Mouse (Mus musculus) lung, postnatal 0 days (tissue): Measurements from ENCODE around the gene Cdc42. TPM values are rescaled to one million over a fixed set of nuclear protein-coding genes. Genes with fewer than 3 reads are reported as not detected.

Source experiments
- ATAC-seq: fragments of 200-750 bp; cut with Nextera tagmentation; 2 replicates; pipeline ENCODE4 v1.8.0; 2017; ENCODE audit warnings: moderate library complexity
- DNase-seq: peaks from one replicate; pipeline ENCODE4 v3.0.0-alpha.2; 2016; ENCODE audit warnings: low spot score
- H3K27ac ChIP-seq: fragments of 300-500 bp; sonication (generic); 2 replicates; pipeline ENCODE4 v1.5.1; 2014; ENCODE audit warnings: antibody characterized with exemption, mild to moderate bottlenecking, low read length, mixed read lengths
- H3K27me3 ChIP-seq: fragments of 300-500 bp; sonication (generic); replicated peaks from 2 replicates; pipeline ENCODE4 v1.6.1; 2014; ENCODE audit warnings: low read length, mixed read lengths; ENCODE audit not compliant: insufficient read depth
- H3K36me3 ChIP-seq: fragments of 300-500 bp; sonication (generic); 2 replicates; pipeline ENCODE4 v1.6.1; 2014; ENCODE audit warnings: low read length, mixed read lengths; ENCODE audit not compliant: insufficient read depth
- H3K4me1 ChIP-seq: fragments of 300-500 bp; sonication (generic); 2 replicates; pipeline ENCODE4 v1.6.1; 2014; ENCODE audit warnings: antibody characterized with exemption, low read depth, low read length, mixed read lengths; ENCODE audit not compliant: insufficient read depth
- H3K4me2 ChIP-seq: fragments of 300-500 bp; sonication (generic); replicated peaks from 2 replicates; pipeline ENCODE4 v1.6.1; 2014; ENCODE audit warnings: low read depth, mild to moderate bottlenecking, low read length, moderate library complexity, mixed read lengths
- H3K4me3 ChIP-seq: fragments of 300-500 bp; sonication (generic); 2 replicates; pipeline ENCODE4 v1.5.1; 2014; ENCODE audit warnings: low read depth, low read length
- H3K9ac ChIP-seq: fragments of 300-500 bp; sonication (generic); replicated peaks from 2 replicates; pipeline ENCODE4 v1.6.1; 2014; ENCODE audit warnings: low read depth, mild to moderate bottlenecking
- H3K9me3 ChIP-seq: fragments of 300-500 bp; sonication (generic); 2 replicates; pipeline ENCODE4 v1.6.1; 2016; ENCODE audit warnings: low read length, mixed read lengths
- CTCF ChIP-seq: IDR thresholded peaks from 2 replicates; pipeline ENCODE4 v1.5.1; 2016; ENCODE audit warnings: antibody characterized with exemption, mild to moderate bottlenecking
- EP300 ChIP-seq: IDR thresholded peaks from 2 replicates; pipeline ENCODE4 v1.6.1; 2016; ENCODE audit warnings: antibody characterized with exemption, mild to moderate bottlenecking, control low read depth
- WGBS: fragments of 180-500 bp; shearing (Covaris S2); extraction: QIAGEN DNeasy Blood & Tissue Kit; methylation state at CpG from one replicate; pipeline ENCODE4 v1.1.7; 2014; 5-methylcytosine and 5-hydroxymethylcytosine counted together
- polyA plus RNA-seq: library from polyadenylated mRNA; unstranded; fragments of >200 nt; fragmentation: Nextera tagmentation; extraction: Ambion mirVana; gene quantifications from 2 replicates; pipeline ENCODE4 v1.2.1, GENCODE M21; 2015

Cdc42 gene
- polyA plus RNA-seq, 1 experiment from 2014 or later: 545 TPM

DNA sequence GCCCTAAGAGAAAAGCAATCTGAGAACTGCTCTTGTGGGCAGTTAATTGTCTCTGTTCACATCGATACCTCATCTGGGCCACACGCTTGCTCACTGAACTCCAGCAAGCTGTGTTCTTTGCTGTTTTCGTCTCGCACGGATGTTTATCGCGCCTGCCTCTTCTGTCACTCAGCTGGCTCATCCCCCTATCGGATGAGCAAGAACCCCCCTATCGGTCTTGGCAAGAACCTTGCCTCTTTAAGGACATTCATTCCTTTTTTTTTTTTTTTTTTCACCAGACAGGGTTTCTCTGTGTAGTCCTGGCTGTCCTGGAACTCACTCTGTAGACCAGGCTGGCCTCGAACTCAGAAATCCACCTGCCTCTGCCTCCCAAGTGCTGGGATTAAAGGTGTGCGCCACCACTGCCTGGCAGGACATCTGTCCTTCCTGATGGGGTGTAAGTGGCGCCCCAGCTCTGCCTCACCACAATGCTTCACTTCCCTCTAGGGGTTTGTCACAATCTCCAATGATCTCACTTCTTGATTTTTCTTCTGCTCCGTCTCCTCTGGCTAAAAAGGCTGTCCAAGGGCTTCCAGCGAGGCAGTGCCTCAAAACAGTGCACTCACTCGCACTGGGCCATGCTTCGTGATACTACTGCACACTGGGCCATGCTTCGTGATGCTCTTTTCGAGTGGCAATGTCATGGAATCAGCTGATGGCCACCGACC, 8.0 kb upstream of the Cdc42 start:
- H3K4me1 ChIP-seq: peaks cover 7% of the 10 kb centered on the region
- no peaks in the 10 kb centered on the region for H3K9me3 ChIP-seq
- ATAC-seq: no peak
- TF ChIP-seq EP300: no peak
- no peak for TF ChIP-seq CTCF
- no peak overlapping the region for H3K4me3 ChIP-seq
- no peak overlapping the region for H3K9ac ChIP-seq
- no peaks in the 10 kb centered on the region for H3K36me3 ChIP-seq
- no peak overlapping the region for H3K4me2 ChIP-seq
- WGBS: 68% methylated on average over 18 of the region's 19 CpGs
- no peak overlapping the region for H3K27ac ChIP-seq
- no peak for DNase-seq
- no peaks in the 10 kb centered on the region for H3K27me3 ChIP-seq

DNA sequence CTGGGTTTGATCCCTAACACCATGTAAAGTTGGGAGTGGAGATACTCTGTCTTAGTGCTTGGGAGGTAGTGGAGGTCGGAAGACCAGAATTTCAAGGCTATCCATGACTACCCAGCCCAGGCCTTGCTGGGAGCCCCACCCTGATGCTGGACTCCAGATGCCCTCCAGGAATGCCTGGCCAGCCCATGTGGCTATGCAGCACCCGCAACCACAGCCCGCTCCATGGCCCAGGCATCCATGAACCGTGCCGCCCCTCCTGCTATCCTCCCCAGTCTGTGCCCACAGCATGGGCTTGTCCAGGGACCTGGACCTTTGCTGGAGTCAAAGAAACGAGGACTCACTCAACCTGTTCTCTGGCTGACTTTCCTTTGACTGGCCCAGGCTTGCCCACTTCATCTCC, 7.3 kb upstream of the Cdc42 start:
- Histone ChIP-seq H3K4me2 (no peak overlapping the region), H3K4me3 (no peak overlapping the region), H3K9ac (no peak overlapping the region), H3K9me3 (no peaks in the 10 kb centered on the region), H3K27ac (no peak overlapping the region), H3K4me1 (peaks cover 5% of the 10 kb centered on the region), H3K36me3 (no peaks in the 10 kb centered on the region), H3K27me3 (no peaks in the 10 kb centered on the region)
- ATAC-seq (no peak), DNase-seq (no peak)
- TF ChIP-seq EP300 (no peak), CTCF (no peak)
- WGBS: 87% methylated on average over 6 of the region's 6 CpGs

DNA sequence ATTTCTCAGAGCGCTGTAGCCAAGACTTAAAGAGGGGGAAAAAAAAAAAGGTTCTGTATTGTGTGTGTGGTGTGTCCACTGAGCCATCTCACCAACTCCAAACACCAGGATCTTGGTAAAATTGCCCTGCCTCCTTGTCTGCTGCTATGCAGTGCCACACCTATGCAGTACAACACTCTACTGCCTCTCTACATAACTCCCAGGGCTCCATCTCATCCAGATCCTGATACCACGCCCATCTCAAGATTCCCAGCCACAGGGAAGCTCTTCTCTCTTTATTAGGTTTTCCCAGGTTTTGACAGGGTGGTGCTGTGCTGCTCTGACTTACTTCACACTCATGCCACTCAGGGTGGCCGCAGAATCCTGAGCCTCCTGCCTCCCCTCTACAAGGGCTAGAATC, 3.5 kb upstream of the Cdc42 start:
- TF ChIP-seq CTCF: no peak
- TF ChIP-seq EP300: peak; percentile 24; the same call in 1 of the 2 replicates
- 52% methylated on average over 3 of the region's 3 CpGs for WGBS
- Histone ChIP-seq H3K27me3 (no peaks in the 10 kb centered on the region), H3K9ac (no peak overlapping the region), H3K36me3 (no peaks in the 10 kb centered on the region), H3K27ac (no peak overlapping the region), H3K4me1 (peaks cover 3% of the 10 kb centered on the region; the same call in 1 of the 2 replicates), H3K9me3 (no peaks in the 10 kb centered on the region), H3K4me3 (no peak overlapping the region), H3K4me2 (no peak overlapping the region)
- DNase-seq (peak; percentile 64), ATAC-seq (peak; percentile 13; the same call in 1 of the 2 replicates)

DNA sequence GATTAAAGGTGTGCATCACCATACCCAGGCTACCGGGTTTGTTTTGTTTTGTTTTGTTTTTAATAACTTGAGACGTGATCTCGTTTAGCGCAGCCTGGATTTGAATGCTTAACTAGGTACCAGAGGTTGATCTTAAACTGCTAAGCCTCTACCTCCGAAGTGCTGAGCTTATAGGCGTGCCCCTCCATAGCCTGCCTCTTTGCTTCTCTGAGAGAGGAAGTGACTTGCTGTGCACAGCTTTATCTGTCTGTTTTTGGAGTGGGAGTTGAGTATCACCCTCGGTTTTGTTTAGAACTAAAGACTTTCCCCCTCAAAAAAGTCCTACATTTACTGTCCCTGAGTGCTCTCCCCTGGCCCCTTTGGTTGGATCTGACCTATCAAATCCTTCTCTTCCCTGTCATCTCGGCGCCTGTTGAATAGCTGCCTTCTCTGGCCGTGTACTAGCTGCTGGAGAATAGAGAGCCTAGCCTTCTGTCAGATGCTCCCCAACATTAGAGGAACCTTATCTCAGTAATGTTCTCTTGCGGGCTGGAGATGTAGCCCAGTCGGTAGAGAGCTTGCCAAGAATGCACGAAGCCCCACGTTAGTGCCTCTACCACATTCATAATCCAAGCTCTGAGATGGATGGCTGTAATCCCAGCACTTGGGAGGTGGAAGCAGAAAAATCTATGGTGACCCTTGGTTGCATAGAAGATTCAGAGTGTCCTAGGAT, 927 bp upstream of the Cdc42 start:
- TF ChIP-seq CTCF (no peak), EP300 (no peak)
- no peak overlapping the region for H3K4me3 ChIP-seq
- no peak overlapping the region for H3K27ac ChIP-seq
- H3K9ac ChIP-seq: no peak overlapping the region
- WGBS: 34% methylated on average over 14 of the region's 14 CpGs
- no peaks in the 10 kb centered on the region for H3K36me3 ChIP-seq
- H3K27me3 ChIP-seq: no peaks in the 10 kb centered on the region
- no peaks in the 10 kb centered on the region for H3K9me3 ChIP-seq
- no peak for ATAC-seq
- H3K4me2 ChIP-seq: no peak overlapping the region
- no peak for DNase-seq
- H3K4me1 ChIP-seq: peaks cover 11% of the 10 kb centered on the region; the same call in 1 of the 2 replicates

DNA sequence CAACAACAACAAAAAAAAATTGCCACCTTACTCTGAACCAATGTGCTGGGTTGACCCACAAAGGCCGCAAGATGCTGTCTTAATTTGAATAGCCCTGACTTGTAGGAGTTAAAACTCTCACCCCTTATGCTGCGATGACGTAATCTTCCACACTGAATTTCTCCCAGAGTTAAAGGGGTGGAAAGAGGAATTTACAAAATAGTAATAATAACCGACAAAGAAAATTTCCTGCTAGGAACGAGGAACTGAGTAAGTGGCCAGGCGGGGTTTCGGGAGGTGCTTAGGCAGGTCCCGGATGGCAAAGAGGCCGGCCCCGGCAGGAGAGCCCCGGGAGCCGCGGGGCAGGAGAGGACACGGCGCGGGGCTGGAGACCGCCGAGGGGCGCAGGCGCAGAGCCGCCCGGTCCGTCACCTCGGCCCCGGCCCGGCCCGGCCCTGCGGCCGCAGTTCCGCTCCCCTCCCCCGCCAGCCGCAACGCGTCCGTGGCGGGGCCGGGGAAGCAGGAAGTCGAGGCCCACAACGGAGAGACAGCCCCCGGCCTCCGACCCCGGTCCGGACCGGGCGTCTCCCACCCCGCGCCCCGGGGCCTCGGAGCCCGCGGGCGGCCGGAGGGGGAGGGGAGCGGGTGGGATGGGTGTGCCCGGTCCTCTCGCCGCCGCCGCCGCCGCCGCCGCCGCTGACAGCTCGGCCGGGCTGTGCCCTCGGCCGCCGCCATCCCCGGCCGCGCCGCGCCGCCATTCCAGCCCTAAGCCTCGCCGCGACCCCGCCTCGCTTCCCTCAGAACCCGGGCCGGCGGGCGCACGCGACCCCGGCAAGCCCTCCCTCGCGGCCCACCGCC, 628 bp downstream of the Cdc42 start:
- 0 out of 2 replicates have a peak, but pooled peaks have one; percentile 35 for TF ChIP-seq EP300
- no peak for TF ChIP-seq CTCF
- no peaks in the 10 kb centered on the region for H3K27me3 ChIP-seq
- DNase-seq: peak; percentile 89
- H3K9me3 ChIP-seq: no peaks in the 10 kb centered on the region
- H3K9ac ChIP-seq: peak overlapping the region; percentile 100
- H3K4me1 ChIP-seq: peaks cover 16% of the 10 kb centered on the region; the same call in 1 of the 2 replicates
- peak; percentile 77 for ATAC-seq
- peak overlapping the region; percentile 56 for H3K4me2 ChIP-seq
- 6% methylated on average over 33 of the region's 90 CpGs for WGBS
- H3K4me3 ChIP-seq: peak overlapping the region; percentile 99
- H3K27ac ChIP-seq: peak overlapping the region; percentile 99
- H3K36me3 ChIP-seq: no peaks in the 10 kb centered on the region

DNA sequence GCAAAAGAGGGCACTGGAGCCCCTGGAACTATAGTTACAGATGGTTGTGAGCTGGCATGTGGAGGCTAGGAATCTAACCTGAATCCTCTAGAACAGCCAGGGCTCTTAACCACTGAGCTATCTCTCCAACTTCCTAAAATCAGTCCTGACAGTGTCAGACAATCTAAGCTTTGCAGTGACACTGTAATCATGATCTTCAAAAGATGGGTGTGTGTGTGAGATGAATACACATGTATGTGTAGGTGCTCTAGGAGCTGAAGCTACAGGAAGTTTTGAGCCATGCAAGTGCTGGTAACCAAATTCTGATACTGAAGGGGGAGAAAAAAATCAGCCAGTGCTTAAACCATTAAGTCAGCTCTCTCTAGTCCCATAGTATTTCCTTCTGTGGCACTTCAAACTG, 6.9 kb downstream of the Cdc42 start:
- no peak overlapping the region for H3K4me2 ChIP-seq
- H3K4me1 ChIP-seq: peaks cover 21% of the 10 kb centered on the region; the same call in 1 of the 2 replicates
- H3K36me3 ChIP-seq: no peaks in the 10 kb centered on the region
- no peak overlapping the region for H3K9ac ChIP-seq
- no peaks in the 10 kb centered on the region for H3K27me3 ChIP-seq
- H3K27ac ChIP-seq: no peak overlapping the region
- ATAC-seq (no peak), DNase-seq (no peak)
- H3K9me3 ChIP-seq: no peaks in the 10 kb centered on the region
- no peak for TF ChIP-seq EP300
- TF ChIP-seq CTCF: no peak
- H3K4me3 ChIP-seq: no peak overlapping the region
